Mouse (Mus musculus): ENCODE measurements around the gene Msantd1. TPM values are rescaled to one million over a fixed set of nuclear protein-coding genes. Genes with fewer than 3 reads are reported as not detected.
A peak's percentile ranks its signal among the peaks of the same experiment; 100 is the strongest.

The Msantd1 gene
- polyA plus RNA-seq, 1 experiment, result 9.1 TPM

DNA sequence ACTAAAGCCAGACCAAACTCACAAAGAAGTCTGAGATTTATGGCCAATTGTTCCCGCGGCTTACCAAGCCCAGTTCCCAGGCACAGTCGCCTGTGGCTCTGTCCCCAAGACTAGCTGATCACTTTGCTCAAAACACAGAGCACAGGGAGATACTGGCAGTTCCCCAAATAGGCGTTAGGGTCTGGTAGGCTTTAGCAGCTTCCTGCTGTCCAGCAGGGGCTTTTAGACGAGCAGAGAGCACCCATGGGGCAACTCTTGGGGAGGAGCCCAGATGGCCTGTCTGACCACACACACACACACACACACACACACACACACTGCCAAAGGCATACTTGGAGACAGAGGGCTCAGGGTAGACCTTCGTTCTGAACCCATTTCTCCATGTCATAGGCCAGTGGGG, 14.7 kb downstream of the Msantd1 start:
- H3K4me1 ChIP-seq (ENCODE audit: control insufficient read depth, insufficient read depth, low read length), result no peaks in the 10 kb centered on the region; the same call in 1 of the 2 replicates
- TF ChIP-seq POLR2A (IDR thresholded peaks at IDR 0.05; ENCODE audit: extremely low read depth, insufficient read depth, low read length) (no peak), CTCF (IDR thresholded peaks at IDR 0.05; ENCODE audit: extremely low read depth, insufficient read depth, low read length) (no peak)

GRCm38 (mm10) chr5:34923920-34924319, 16.1 kb downstream of the Msantd1 start:
- TF ChIP-seq POLR2A (IDR thresholded peaks at IDR 0.05; ENCODE audit: extremely low read depth, insufficient read depth, low read length), result no peak
- TF ChIP-seq CTCF (IDR thresholded peaks at IDR 0.05; ENCODE audit: extremely low read depth, insufficient read depth, low read length), result no peak
- no peak overlapping the region for H3K4me3 ChIP-seq (ENCODE audit: insufficient read depth, low read length)
- H3K27ac ChIP-seq (ENCODE audit: insufficient read depth, low read length), result no peak overlapping the region
- H3K4me1 ChIP-seq (ENCODE audit: control insufficient read depth, insufficient read depth, low read length), result no peaks in the 10 kb centered on the region

More for the DNA sequence above, 14.7 kb downstream of the Msantd1 start:
- no peak overlapping the region for H3K27ac ChIP-seq (ENCODE audit: insufficient read depth, low read length)
- no peak overlapping the region for H3K4me3 ChIP-seq (ENCODE audit: insufficient read depth, low read length)

GRCm38 (mm10) chr5:34924519-34924918, 16.7 kb downstream of the Msantd1 start:
- H3K4me1 ChIP-seq (ENCODE audit: control insufficient read depth, insufficient read depth, low read length), result no peaks in the 10 kb centered on the region
- H3K4me3 ChIP-seq (ENCODE audit: insufficient read depth, low read length), result no peak overlapping the region
- no peak overlapping the region for H3K27ac ChIP-seq (ENCODE audit: insufficient read depth, low read length)
- no peak for TF ChIP-seq POLR2A (IDR thresholded peaks at IDR 0.05; ENCODE audit: extremely low read depth, insufficient read depth, low read length)
- no peak for TF ChIP-seq CTCF (IDR thresholded peaks at IDR 0.05; ENCODE audit: extremely low read depth, insufficient read depth, low read length)

DNA sequence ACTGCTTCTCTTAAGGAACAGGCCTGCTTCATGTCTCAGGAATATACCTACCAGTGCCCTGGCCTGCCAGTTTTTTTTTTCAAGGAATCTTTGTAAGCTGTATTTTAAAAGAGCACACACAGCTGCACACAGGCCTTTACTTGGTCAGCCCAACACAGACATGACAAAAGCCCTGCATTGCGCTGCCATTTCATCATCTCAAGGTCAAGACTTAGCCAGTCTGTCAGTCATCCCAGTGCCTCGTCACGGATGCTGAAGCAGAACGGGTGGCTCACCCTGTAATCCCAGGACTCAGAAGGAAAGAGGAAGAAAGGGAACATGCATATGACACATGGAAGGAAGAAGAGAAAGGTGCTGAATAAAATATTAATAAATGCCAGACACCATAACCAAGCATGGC, 19.8 kb downstream of the Msantd1 start:
- H3K4me1 ChIP-seq (ENCODE audit: control insufficient read depth, insufficient read depth, low read length), result no peaks in the 10 kb centered on the region
- H3K27ac ChIP-seq (ENCODE audit: insufficient read depth, low read length), result no peak overlapping the region
- H3K4me3 ChIP-seq (ENCODE audit: insufficient read depth, low read length), result no peak overlapping the region
- TF ChIP-seq POLR2A (IDR thresholded peaks at IDR 0.05; ENCODE audit: extremely low read depth, insufficient read depth, low read length), result no peak
- no peak for TF ChIP-seq CTCF (IDR thresholded peaks at IDR 0.05; ENCODE audit: extremely low read depth, insufficient read depth, low read length)

- no peak for TF ChIP-seq CTCF (IDR thresholded peaks at IDR 0.05; ENCODE audit: extremely low read depth, insufficient read depth, low read length)
- TF ChIP-seq POLR2A (IDR thresholded peaks at IDR 0.05; ENCODE audit: extremely low read depth, insufficient read depth, low read length), result no peak
- Histone ChIP-seq H3K4me3 (ENCODE audit: insufficient read depth, low read length) (no peak overlapping the region), H3K27ac (ENCODE audit: insufficient read depth, low read length) (peak overlapping the region; percentile 56), H3K4me1 (ENCODE audit: control insufficient read depth, insufficient read depth, low read length) (no peaks in the 10 kb centered on the region)
Measured at GRCm38 (mm10) chr5:34930151-34930975, 22.6 kb downstream of the Msantd1 start.

DNA sequence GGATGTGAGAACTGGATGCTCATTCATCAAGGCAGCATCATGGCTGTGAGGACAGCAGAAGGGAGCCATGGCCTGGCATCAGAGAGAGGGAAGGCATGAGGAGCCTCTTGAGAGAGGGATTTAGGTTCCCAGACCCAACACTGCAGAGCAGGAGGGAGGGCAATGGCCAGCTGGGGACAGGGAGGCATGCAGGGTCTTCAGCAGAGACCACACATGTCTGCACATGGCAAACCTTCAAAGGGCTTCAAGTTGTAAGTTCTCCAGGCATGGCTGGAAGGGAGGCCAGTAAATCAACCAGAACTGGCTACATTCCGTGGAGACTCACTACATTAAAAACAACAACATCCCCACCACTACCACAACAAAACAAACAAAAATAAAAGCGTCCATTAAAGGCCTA, 23.3 kb downstream of the Msantd1 start:
- peak overlapping the region; percentile 14; the same call in 1 of the 2 replicates for H3K27ac ChIP-seq (ENCODE audit: insufficient read depth, low read length)
- TF ChIP-seq POLR2A (IDR thresholded peaks at IDR 0.05; ENCODE audit: extremely low read depth, insufficient read depth, low read length), result no peak
- TF ChIP-seq CTCF (IDR thresholded peaks at IDR 0.05; ENCODE audit: extremely low read depth, insufficient read depth, low read length), result no peak
- H3K4me1 ChIP-seq (ENCODE audit: control insufficient read depth, insufficient read depth, low read length), result no peaks in the 10 kb centered on the region
- no peak overlapping the region for H3K4me3 ChIP-seq (ENCODE audit: insufficient read depth, low read length)

- Histone ChIP-seq H3K4me3 (ENCODE audit: insufficient read depth, low read length) (no peak overlapping the region), H3K27ac (ENCODE audit: insufficient read depth, low read length) (peak overlapping the region; percentile 63), H3K4me1 (ENCODE audit: control insufficient read depth, insufficient read depth, low read length) (no peaks in the 10 kb centered on the region)
- TF ChIP-seq CTCF (IDR thresholded peaks at IDR 0.05; ENCODE audit: extremely low read depth, insufficient read depth, low read length), result no peak
- TF ChIP-seq POLR2A (IDR thresholded peaks at IDR 0.05; ENCODE audit: extremely low read depth, insufficient read depth, low read length), result no peak
Measured at GRCm38 (mm10) chr5:34931516-34932457, 24.0 kb downstream of the Msantd1 start.

DNA sequence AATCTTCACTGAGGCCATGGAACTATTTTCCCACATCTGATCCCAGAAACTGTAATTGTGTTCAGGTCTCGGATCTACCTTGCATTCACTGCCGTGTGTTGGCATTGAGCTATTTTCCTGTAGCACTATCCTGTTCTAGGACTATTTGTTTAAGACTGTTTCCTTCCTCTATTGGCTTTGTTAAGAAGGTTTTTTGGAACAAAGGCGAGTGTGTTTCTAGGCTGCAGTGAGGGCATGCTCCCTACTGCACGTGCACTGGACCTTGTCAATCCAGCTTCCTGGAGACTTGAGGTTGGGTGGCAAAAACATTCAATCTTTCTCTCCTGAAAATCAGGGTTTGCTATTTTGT, 24.6 kb downstream of the Msantd1 start:
- Histone ChIP-seq H3K4me1 (ENCODE audit: control insufficient read depth, insufficient read depth, low read length) (no peaks in the 10 kb centered on the region), H3K4me3 (ENCODE audit: insufficient read depth, low read length) (no peak overlapping the region), H3K27ac (ENCODE audit: insufficient read depth, low read length) (0 out of 2 replicates have a peak overlapping the region, but pooled peaks have one; percentile 63)
- TF ChIP-seq POLR2A (IDR thresholded peaks at IDR 0.05; ENCODE audit: extremely low read depth, insufficient read depth, low read length) (no peak), CTCF (IDR thresholded peaks at IDR 0.05; ENCODE audit: extremely low read depth, insufficient read depth, low read length) (no peak)

- no peak overlapping the region for H3K4me3 ChIP-seq (ENCODE audit: insufficient read depth, low read length)
- TF ChIP-seq CTCF (IDR thresholded peaks at IDR 0.05; ENCODE audit: extremely low read depth, insufficient read depth, low read length) (no peak), POLR2A (IDR thresholded peaks at IDR 0.05; ENCODE audit: extremely low read depth, insufficient read depth, low read length) (no peak)
- no peak overlapping the region for H3K27ac ChIP-seq (ENCODE audit: insufficient read depth, low read length)
Measured at GRCm38 (mm10) chr5:34933461-34933860, 25.6 kb downstream of the Msantd1 start.

More at GRCm38 (mm10) chr5:34933461-34933860, 25.6 kb downstream of the Msantd1 start:
- no peaks in the 10 kb centered on the region for H3K4me1 ChIP-seq (ENCODE audit: control insufficient read depth, insufficient read depth, low read length)

Data from cortical plate, adult 2 months (tissue).